In genomic region chr5:100574771-100575170, GRCm38 (mm10) we compare ENCODE assay signal across 25 mouse cellular contexts. TPM values are rescaled to one million over a fixed set of nuclear protein-coding genes. Genes with fewer than 3 reads are reported as not detected.
DNase-seq lines count a peak whose midpoint lies in the region; ATAC-seq and TF ChIP-seq lines count a peak whose summit lies in the region.
"Had no signal": no experiment of that assay in that cellular context is flagged by ENCODE, and none has a peak within 500 bp of the region (broad histone marks: within the 10 kb centered on the region; RNA-seq: fewer than 3 reads in every experiment).

No protein-coding gene starts in this region.

- H3K27ac ChIP-seq in liver, adult 2 months (replicated peaks; ENCODE audit: insufficient read depth, low read depth, low read length) = no peak overlapping the region
- H3K27ac ChIP-seq in liver, embryonic 11.5 days (ENCODE audit: low read depth, low read length) = no peak overlapping the region
- H3K27ac ChIP-seq in spleen, adult 2 months (ENCODE audit: insufficient read depth, low read length) = no peak overlapping the region
- H3K27ac ChIP-seq in liver, embryonic 15.5 days (replicated peaks) = peak overlapping the region; percentile 61; the same call in 1 of the 2 replicates
- H3K27ac ChIP-seq: embryonic facial prominence, embryonic 15.5 days; heart, embryonic 13.5 days; hindbrain, embryonic 15.5 days; limb, embryonic 10.5 days; lung, embryonic 15.5 days had no signal

- no peaks in the 10 kb centered on the region for H3K9me3 ChIP-seq in liver, embryonic 11.5 days (ENCODE audit: control insufficient read depth, low read length)
- no peaks in the 10 kb centered on the region for H3K9me3 ChIP-seq in liver, embryonic 15.5 days (replicated peaks)
- H3K9me3 ChIP-seq: embryonic facial prominence, embryonic 15.5 days; heart, embryonic 13.5 days; hindbrain, embryonic 15.5 days; limb, embryonic 10.5 days; lung, embryonic 15.5 days; megakaryocyte, embryonic 14.5 days had no signal

- no peaks in the 10 kb centered on the region for H3K27me3 ChIP-seq in liver, adult 2 months (ENCODE audit: control insufficient read depth, insufficient read depth, low read length)
- no peaks in the 10 kb centered on the region for H3K27me3 ChIP-seq in liver, embryonic 11.5 days (replicated peaks; ENCODE audit: control insufficient read depth, insufficient read depth, low read length)
- H3K27me3 ChIP-seq in spleen, adult 2 months (ENCODE audit: control insufficient read depth, insufficient read depth, low read length) = no peaks in the 10 kb centered on the region
- H3K27me3 ChIP-seq in liver, embryonic 15.5 days = peaks cover 15% of the 10 kb centered on the region
- H3K27me3 ChIP-seq: embryonic facial prominence, embryonic 15.5 days; heart, embryonic 13.5 days; hindbrain, embryonic 15.5 days; lung, embryonic 15.5 days; megakaryocyte, embryonic 14.5 days had no signal

- H3K4me1 ChIP-seq in liver, adult 2 months (ENCODE audit: control insufficient read depth, insufficient read depth, low read length) = no peaks in the 10 kb centered on the region
- H3K4me1 ChIP-seq in liver, embryonic 11.5 days (replicated peaks; ENCODE audit: control insufficient read depth, insufficient read depth, low read length) = peaks cover 12% of the 10 kb centered on the region
- H3K4me1 ChIP-seq in spleen, adult 2 months (ENCODE audit: control insufficient read depth, insufficient read depth, insufficient read length) = peaks cover 9% of the 10 kb centered on the region; the same call in 1 of the 2 replicates
- H3K4me1 ChIP-seq in liver, embryonic 15.5 days (replicated peaks) = 0 out of 2 replicates have a peak, but pooled peaks cover 3% of the 10 kb centered on the region
- H3K4me1 ChIP-seq: hindbrain, embryonic 15.5 days; limb, embryonic 10.5 days had no signal

- H3K9ac ChIP-seq in liver, adult 2 months (ENCODE audit: low read depth, low read length) = no peak overlapping the region
- H3K9ac ChIP-seq in liver, embryonic 11.5 days (ENCODE audit: low read depth, low read length) = no peak overlapping the region
- H3K9ac ChIP-seq in liver, embryonic 15.5 days = no peak overlapping the region
- H3K9ac ChIP-seq: embryonic facial prominence, embryonic 15.5 days; heart, embryonic 13.5 days; hindbrain, embryonic 15.5 days; lung, embryonic 15.5 days had no signal

- 68% methylated on average over 1 of the region's 1 CpGs for WGBS in liver, adult 2 months
- 64% methylated on average over 1 of the region's 1 CpGs for WGBS in liver, embryonic 11.5 days
- WGBS in spleen, adult 2 months = 58% methylated on average over 1 of the region's 1 CpGs
- 47% methylated on average over 1 of the region's 1 CpGs for WGBS in liver, embryonic 15.5 days (ENCODE audit: insufficient replicate concordance)

- no peaks in the 10 kb centered on the region for H3K36me3 ChIP-seq in liver, adult 2 months (ENCODE audit: control insufficient read depth, insufficient read depth, low read length)
- no peaks in the 10 kb centered on the region for H3K36me3 ChIP-seq in liver, embryonic 11.5 days (ENCODE audit: control insufficient read depth, insufficient read depth, low read length)
- H3K36me3 ChIP-seq in spleen, adult 2 months (ENCODE audit: control insufficient read depth, insufficient read depth, low read length) = no peaks in the 10 kb centered on the region
- H3K36me3 ChIP-seq in liver, embryonic 15.5 days (replicated peaks) = no peaks in the 10 kb centered on the region
- H3K36me3 ChIP-seq: embryonic facial prominence, embryonic 15.5 days; heart, embryonic 13.5 days; hindbrain, embryonic 15.5 days; limb, embryonic 10.5 days; lung, embryonic 15.5 days had no signal

- no peak for TF ChIP-seq POLR2A in liver, adult 2 months (IDR thresholded peaks at IDR 0.05; ENCODE audit: extremely low read depth, insufficient read depth, low read length)
- no peak for TF ChIP-seq POLR2A in spleen, adult 2 months (IDR thresholded peaks at IDR 0.05; ENCODE audit: low read depth, low read length)

- TF ChIP-seq CTCF in liver, adult 2 months (IDR thresholded peaks at IDR 0.05; ENCODE audit: low read depth, low read length) = 0 out of 2 replicates have a peak, but pooled peaks have one; percentile 13
- TF ChIP-seq CTCF in spleen, adult 2 months (IDR thresholded peaks at IDR 0.05; ENCODE audit: extremely low read depth, insufficient read depth, insufficient read length, insufficient replicate concordance) = peak; percentile 18; the same call in 1 of the 2 replicates

- no peak overlapping the region for H3K4me2 ChIP-seq in liver, embryonic 11.5 days
- H3K4me2 ChIP-seq in liver, embryonic 15.5 days = no peak overlapping the region
- H3K4me2 ChIP-seq: embryonic facial prominence, embryonic 15.5 days; heart, embryonic 13.5 days; hindbrain, embryonic 15.5 days; lung, embryonic 15.5 days had no signal

- H3K4me3 ChIP-seq in liver, adult 2 months (ENCODE audit: insufficient read depth, low read depth, low read length) = no peak overlapping the region
- no peak overlapping the region for H3K4me3 ChIP-seq in liver, embryonic 11.5 days (ENCODE audit: low read depth, low read length)
- no peak overlapping the region for H3K4me3 ChIP-seq in spleen, adult 2 months (ENCODE audit: extremely low read depth, insufficient read depth, insufficient read length)
- no peak overlapping the region for H3K4me3 ChIP-seq in liver, embryonic 15.5 days (replicated peaks)
- H3K4me3 ChIP-seq: embryonic facial prominence, embryonic 15.5 days; heart, embryonic 13.5 days; hindbrain, embryonic 15.5 days; limb, embryonic 10.5 days; lung, embryonic 15.5 days; megakaryocyte, embryonic 14.5 days had no signal

- no peak for ATAC-seq in liver, embryonic 11.5 days (replicated peaks; ENCODE audit: low FRiP score)
- ATAC-seq in liver, embryonic 15.5 days (ENCODE audit: insufficient read depth) = no peak
- ATAC-seq: forebrain, embryonic 16.5 days had no signal

- H3K79me2 ChIP-seq in liver, adult 2 months (ENCODE audit: control insufficient read depth, insufficient read depth, low read length) = no peaks in the 10 kb centered on the region

- no peak for DNase-seq in liver, adult 2 months (ENCODE audit: extremely low read depth, low read depth, low spot score)
- DNase-seq in liver, embryonic 11.5 days (ENCODE audit: low spot score) = no peak
- DNase-seq in spleen, adult 2 months (ENCODE audit: low read depth in 1 of 2, low spot score in 2 of 2) = no peak
- no peak for DNase-seq in spleen, postnatal 14 days (ENCODE audit: low spot score in 2 of 2)
- DNase-seq in left cerebral cortex, adult 18-20 months (ENCODE audit: low spot score in 2 of 2) = no peak
- no peak for DNase-seq in embryo, embryonic 11 days
- DNase-seq in heart, adult 11 months = no peak
- DNase-seq: adrenal gland, postnatal 36 days; cerebellum, adult 18-20 months; cerebellum, postnatal 25 days; heart, postnatal 4 days; kidney, adult 18-20 months; kidney, postnatal 14 days; midbrain, embryonic 14.5 days; right cerebral cortex, postnatal 25 days; thymus, postnatal 14 days had no signal

RNA-seq across cellular contexts. Expression of gene Plac8, which starts 2.7 kb away (rescaled TPM):
- 21.5 and 29.7 TPM in 2 replicates for total RNA-seq in liver, adult 2 months (2014; rRNA removed)
- 11.3 and 18.2 TPM in 2 replicates for polyA plus RNA-seq in liver, adult 2 months (2012; rRNA removed)
- polyA plus RNA-seq in liver, embryonic 11.5 days (2014; fragmentation: Nextera tagmentation; extraction: Ambion mirVana) = 34.0 and 34.3 TPM in 2 replicates
- 322 and 350 TPM in 2 replicates for polyA plus RNA-seq in spleen, adult 2 months (2012; rRNA removed)
- polyA plus RNA-seq in liver, embryonic 15.5 days (2015; fragmentation: Nextera tagmentation; extraction: Ambion mirVana) = 61.5 and 83.9 TPM in 2 replicates
- total RNA-seq in left cerebral cortex, adult 18-20 months (2021) = under 1 TPM in 1 of 2 experiments, not detected in 1; 0.53 TPM
- total RNA-seq: left cerebral cortex, adult 8-10 months had no signal

RNA-seq across cellular contexts. Expression of gene Cops4, which starts 56.7 kb away (rescaled TPM):
- total RNA-seq in liver, adult 2 months (2014; rRNA removed) = 47.1 and 53.2 TPM in 2 replicates
- polyA plus RNA-seq in liver, adult 2 months (2012; rRNA removed) = 12.0 and 13.1 TPM in 2 replicates
- 166 and 176 TPM in 2 replicates for polyA plus RNA-seq in liver, embryonic 11.5 days (2014; fragmentation: Nextera tagmentation; extraction: Ambion mirVana)
- 9.4 and 9.9 TPM in 2 replicates for polyA plus RNA-seq in spleen, adult 2 months (2012; rRNA removed)
- polyA plus RNA-seq in liver, embryonic 15.5 days (2015; fragmentation: Nextera tagmentation; extraction: Ambion mirVana) = 65.8 and 67.6 TPM in 2 replicates
- total RNA-seq in left cerebral cortex, adult 18-20 months (2021) = 10 to 100 TPM; 84.4 to 85.3 TPM
